Mouse (Mus musculus): ENCODE results near the gene Rbp2. TPM values are rescaled to one million over a fixed set of nuclear protein-coding genes. Genes with fewer than 3 reads are reported as not detected.

The Rbp2 gene
- total and polyA plus RNA-seq, 2 experiments from 2014 or later = not detected

DNA sequence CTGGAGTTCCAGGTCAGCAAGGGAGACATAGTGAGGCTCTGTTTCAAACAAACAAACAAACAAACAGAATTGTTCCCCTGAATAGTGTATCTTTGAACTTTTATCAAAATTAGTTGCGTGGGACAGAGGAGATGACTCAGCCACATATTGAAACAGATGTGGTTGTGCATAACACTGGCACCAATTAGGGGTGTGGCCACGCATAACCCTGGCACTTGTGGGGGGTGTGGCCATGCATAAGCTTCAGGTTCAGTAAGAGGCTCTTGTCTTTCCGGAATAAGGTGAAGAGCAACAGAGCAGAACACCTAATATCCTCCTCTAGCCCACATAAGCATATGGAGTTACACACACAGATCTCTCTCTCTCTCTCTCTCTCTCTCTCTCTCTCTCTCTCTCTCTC, 58.1 kb downstream of the Rbp2 start:
- no peak for DNase-seq (ENCODE audit: low spot score)
- H3K9me3 ChIP-seq (replicated peaks; ENCODE audit: control insufficient read depth, low read length) = no peaks in the 10 kb centered on the region
- H3K9ac ChIP-seq (replicated peaks; ENCODE audit: low read depth, low read length) = no peak overlapping the region
- H3K4me2 ChIP-seq (ENCODE audit: low read depth, low read length) = no peak overlapping the region
- WGBS = 62% methylated on average over 3 of the region's 3 CpGs
- H3K36me3 ChIP-seq (replicated peaks; ENCODE audit: control insufficient read depth, insufficient read depth, low read length) = no peaks in the 10 kb centered on the region
- H3K4me3 ChIP-seq (ENCODE audit: low read depth, low read length) = no peak overlapping the region
- ATAC-seq (ENCODE audit: insufficient read depth, low read depth) = no peak
- H3K27me3 ChIP-seq (ENCODE audit: control insufficient read depth, insufficient read depth, low read length) = no peaks in the 10 kb centered on the region
- TF ChIP-seq CTCF (IDR thresholded peaks at IDR 0.05; ENCODE audit: low read depth) (no peak), EP300 (IDR thresholded peaks at IDR 0.05; ENCODE audit: low read depth) (no peak)
- H3K4me1 ChIP-seq (ENCODE audit: control insufficient read depth, insufficient read depth) = no peaks in the 10 kb centered on the region
- no peak overlapping the region for H3K27ac ChIP-seq (ENCODE audit: low read depth)

Other genes starting within 250 kb of the Rbp2 start
- gene Nmnat3, start 198.7 kb upstream of the Rbp2 start, total RNA-seq (2014; rRNA removed; ENCODE audit: low replicate concordance) = 9.0 and 21.2 TPM in 2 replicates
- gene Nmnat3, start 198.7 kb upstream of the Rbp2 start, polyA plus RNA-seq (2015; fragmentation: Nextera tagmentation; extraction: Ambion mirVana) = 15.1 and 15.4 TPM in 2 replicates
- 10.7 and 14.2 TPM in 2 replicates for gene Rbp1, start 63.2 kb upstream of the Rbp2 start, total RNA-seq (2014; rRNA removed; ENCODE audit: low replicate concordance)
- gene Rbp1, start 63.2 kb upstream of the Rbp2 start, polyA plus RNA-seq (2015; fragmentation: Nextera tagmentation; extraction: Ambion mirVana) = 36.9 and 39.1 TPM in 2 replicates
- gene Copb2, start 77.6 kb downstream of the Rbp2 start, total RNA-seq (2014; rRNA removed; ENCODE audit: low replicate concordance) = 75.1 and 86.1 TPM in 2 replicates
- 90.8 and 93.9 TPM in 2 replicates for gene Copb2, start 77.6 kb downstream of the Rbp2 start, polyA plus RNA-seq (2015; fragmentation: Nextera tagmentation; extraction: Ambion mirVana)
- 54.1 and 63.3 TPM in 2 replicates for gene Mrps22, start 115.5 kb downstream of the Rbp2 start, total RNA-seq (2014; rRNA removed; ENCODE audit: low replicate concordance)
- 46.7 and 48.6 TPM in 2 replicates for gene Mrps22, start 115.5 kb downstream of the Rbp2 start, polyA plus RNA-seq (2015; fragmentation: Nextera tagmentation; extraction: Ambion mirVana)

All from heart, postnatal 0 days (tissue).